Mouse (Mus musculus): ENCODE measurements around the gene Slc37a4. TPM values are rescaled to one million over a fixed set of nuclear protein-coding genes. Genes with fewer than 3 reads are reported as not detected.
"Not testable (repeated sequence)": the region's sequence is repeated elsewhere in the genome, so short reads cannot be mapped to it uniquely, and the experiment has no call there.

Slc37a4 gene
- polyA plus RNA-seq, 1 experiment from 2014 or later = 37.8 TPM

DNA sequence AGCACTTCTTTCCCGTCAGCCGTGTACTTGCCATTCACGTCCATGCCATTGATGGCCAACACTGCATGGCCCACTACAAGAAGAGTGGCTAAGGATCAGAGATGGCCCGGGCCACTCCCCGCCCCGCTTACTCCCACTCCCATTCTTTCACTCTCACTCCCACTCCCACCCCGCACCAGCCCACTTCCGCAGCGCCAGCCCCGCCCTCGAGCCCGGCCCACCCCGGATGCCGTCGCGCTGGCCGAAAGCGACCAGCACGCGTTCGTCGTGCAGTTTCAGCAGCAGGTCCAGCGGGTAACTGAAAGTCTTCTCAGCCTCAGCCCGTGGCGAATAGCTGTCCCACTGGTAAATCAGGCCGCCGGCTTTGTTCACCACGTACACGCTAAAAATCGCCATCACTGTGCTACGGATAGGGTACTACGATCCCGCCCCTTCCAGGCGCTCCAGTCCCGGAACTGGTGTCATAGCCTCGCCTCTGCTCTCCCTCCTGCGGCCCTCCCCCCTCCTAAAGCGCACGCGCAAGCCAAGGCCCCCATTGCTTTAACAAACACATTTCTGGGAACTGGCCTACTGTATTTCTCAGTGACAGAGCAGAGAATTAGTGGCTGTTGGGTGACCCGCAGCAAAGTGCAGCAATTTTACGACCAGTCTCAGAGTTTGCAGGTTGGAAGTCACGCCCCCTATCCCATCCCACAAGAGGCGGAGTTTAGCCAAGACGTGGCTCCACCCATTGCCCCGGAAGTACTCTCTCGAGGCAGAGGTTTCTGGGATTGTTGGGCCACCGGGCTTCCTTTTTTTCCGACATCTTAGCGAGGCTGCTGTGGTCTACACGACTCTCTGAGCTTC is 10.5 kb downstream of the Slc37a4 start, which contains the start of the genes Rps25 and Trappc4:
Gene Rps25 (plus strand): TSS at position 234 of the 846 bp plus-strand sequence.
Gene Trappc4 (minus strand): TSS at position 695 of the 846 bp plus-strand sequence.
- Histone ChIP-seq H3K4me3 (ENCODE audit: low read length) (peak within 1 kb of the TSS; percentile 89), H3K36me3 (ENCODE audit: control insufficient read depth, insufficient read depth, low read length) (peaks cover 70% of the 10 kb centered on the region), H3K4me1 (ENCODE audit: control insufficient read depth, insufficient read depth, low read length) (no peaks in the 10 kb centered on the region), H3K4me2 (replicated peaks; ENCODE audit: low read depth, low read length) (peak within 1 kb of the TSS; percentile 68), H3K9me3 (ENCODE audit: control insufficient read depth, low read length) (no peaks in the 10 kb centered on the region), H3K27ac (ENCODE audit: low read depth, low read length) (peak within 1 kb of the TSS; percentile 97), H3K9ac (ENCODE audit: low read depth, low read length) (peak within 1 kb of the TSS; percentile 92), H3K27me3 (ENCODE audit: control insufficient read depth, insufficient read depth, low read length) (no peaks in the 10 kb centered on the region)
- ATAC-seq (ENCODE audit: low FRiP score, low TSS enrichment) = peak; percentile 97
- WGBS = under 1% methylated on average over 51 of the region's 51 CpGs

GRCm38 (mm10) chr9:44407752-44408097 is 11.1 kb downstream of the Slc37a4 start:
- no peaks in the 10 kb centered on the region for H3K27me3 ChIP-seq (ENCODE audit: control insufficient read depth, insufficient read depth, low read length)
- H3K36me3 ChIP-seq (ENCODE audit: control insufficient read depth, insufficient read depth, low read length) = peaks cover 70% of the 10 kb centered on the region
- no peak for ATAC-seq (ENCODE audit: low FRiP score, low TSS enrichment)
- H3K9ac ChIP-seq (ENCODE audit: low read depth, low read length) = peak overlapping the region; percentile 92
- whole genome bisulfite sequencing = under 1% methylated on average over 24 of the region's 24 CpGs
- peak overlapping the region; percentile 89 for H3K4me3 ChIP-seq (ENCODE audit: low read length)
- peak overlapping the region; percentile 97 for H3K27ac ChIP-seq (ENCODE audit: low read depth, low read length)
- H3K4me1 ChIP-seq (ENCODE audit: control insufficient read depth, insufficient read depth, low read length) = no peaks in the 10 kb centered on the region
- peak overlapping the region; percentile 68 for H3K4me2 ChIP-seq (replicated peaks; ENCODE audit: low read depth, low read length)
- H3K9me3 ChIP-seq (ENCODE audit: control insufficient read depth, low read length) = no peaks in the 10 kb centered on the region

GRCm38 (mm10) chr9:44408693-44409092 is 12.0 kb downstream of the Slc37a4 start:
- Histone ChIP-seq H3K36me3 (ENCODE audit: control insufficient read depth, insufficient read depth, low read length) (peaks cover 69% of the 10 kb centered on the region), H3K4me3 (ENCODE audit: low read length) (peak overlapping the region; percentile 89), H3K4me2 (replicated peaks; ENCODE audit: low read depth, low read length) (peak overlapping the region; percentile 68), H3K9ac (ENCODE audit: low read depth, low read length) (peak overlapping the region; percentile 92; the same call in 1 of the 2 replicates)
- 78% methylated on average over 9 of the region's 9 CpGs for WGBS
- H3K4me1 ChIP-seq (ENCODE audit: control insufficient read depth, insufficient read depth, low read length); ATAC-seq (ENCODE audit: low FRiP score, low TSS enrichment); H3K27ac ChIP-seq (ENCODE audit: low read depth, low read length); H3K9me3 ChIP-seq (ENCODE audit: control insufficient read depth, low read length); H3K27me3 ChIP-seq (ENCODE audit: control insufficient read depth, insufficient read depth, low read length): not testable (repeated sequence)

GRCm38 (mm10) chr9:44410647-44411336 is 14.1 kb downstream of the Slc37a4 start:
- no peak overlapping the region for H3K27ac ChIP-seq (ENCODE audit: low read depth, low read length)
- no peaks in the 10 kb centered on the region for H3K27me3 ChIP-seq (ENCODE audit: control insufficient read depth, insufficient read depth, low read length)
- H3K9me3 ChIP-seq (ENCODE audit: control insufficient read depth, low read length) = no peaks in the 10 kb centered on the region
- peaks cover 59% of the 10 kb centered on the region for H3K36me3 ChIP-seq (ENCODE audit: control insufficient read depth, insufficient read depth, low read length)
- whole genome bisulfite sequencing = 85% methylated on average over 2 of the region's 2 CpGs
- no peaks in the 10 kb centered on the region for H3K4me1 ChIP-seq (ENCODE audit: control insufficient read depth, insufficient read depth, low read length)
- H3K9ac ChIP-seq (ENCODE audit: low read depth, low read length) = no peak overlapping the region
- no peak overlapping the region for H3K4me2 ChIP-seq (replicated peaks; ENCODE audit: low read depth, low read length)
- no peak for ATAC-seq (ENCODE audit: low FRiP score, low TSS enrichment)
- no peak overlapping the region for H3K4me3 ChIP-seq (ENCODE audit: low read length)

DNA sequence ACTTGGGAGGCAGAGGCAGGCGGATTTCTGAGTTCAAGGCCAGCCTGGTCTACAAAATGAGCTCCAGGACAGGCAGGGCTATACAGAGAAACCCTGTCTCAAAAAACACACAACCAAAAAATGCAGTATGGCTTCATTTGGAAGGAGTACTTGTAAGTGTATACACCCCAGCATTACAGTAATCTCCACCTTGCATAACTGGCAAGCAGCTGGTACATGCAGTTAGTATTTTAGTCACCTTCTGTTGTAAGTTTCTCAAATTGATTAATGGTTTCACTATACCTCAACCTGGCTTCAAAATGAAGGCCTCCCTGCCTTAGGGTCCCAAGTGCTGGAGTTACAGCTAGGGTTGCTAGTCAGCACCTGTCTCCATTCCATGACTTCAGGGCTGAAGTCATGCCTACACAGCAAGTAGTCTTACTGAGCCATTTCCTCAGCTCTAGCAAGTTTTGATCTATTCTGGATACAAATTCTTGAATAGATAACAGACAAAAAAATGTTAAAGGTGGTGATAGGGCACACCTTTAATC is 15.0 kb downstream of the Slc37a4 start:
- no peaks in the 10 kb centered on the region for H3K27me3 ChIP-seq (ENCODE audit: control insufficient read depth, insufficient read depth, low read length)
- H3K4me3 ChIP-seq (ENCODE audit: low read length) = no peak overlapping the region
- no peaks in the 10 kb centered on the region for H3K9me3 ChIP-seq (ENCODE audit: control insufficient read depth, low read length)
- 84% methylated on average over 1 of the region's 1 CpGs for WGBS
- no peak overlapping the region for H3K27ac ChIP-seq (ENCODE audit: low read depth, low read length)
- ATAC-seq (ENCODE audit: low FRiP score, low TSS enrichment) = no peak
- H3K4me1 ChIP-seq (ENCODE audit: control insufficient read depth, insufficient read depth, low read length) = no peaks in the 10 kb centered on the region
- H3K9ac ChIP-seq (ENCODE audit: low read depth, low read length) = no peak overlapping the region
- H3K4me2 ChIP-seq (replicated peaks; ENCODE audit: low read depth, low read length) = no peak overlapping the region
- peaks cover 59% of the 10 kb centered on the region for H3K36me3 ChIP-seq (ENCODE audit: control insufficient read depth, insufficient read depth, low read length)

GRCm38 (mm10) chr9:44412306-44412705 is 15.7 kb downstream of the Slc37a4 start:
- Histone ChIP-seq H3K27me3 (ENCODE audit: control insufficient read depth, insufficient read depth, low read length) (no peaks in the 10 kb centered on the region), H3K27ac (ENCODE audit: low read depth, low read length) (no peak overlapping the region), H3K9me3 (ENCODE audit: control insufficient read depth, low read length) (no peaks in the 10 kb centered on the region), H3K4me2 (replicated peaks; ENCODE audit: low read depth, low read length) (no peak overlapping the region), H3K4me1 (ENCODE audit: control insufficient read depth, insufficient read depth, low read length) (peaks cover 4% of the 10 kb centered on the region; the same call in 1 of the 2 replicates), H3K36me3 (ENCODE audit: control insufficient read depth, insufficient read depth, low read length) (peaks cover 59% of the 10 kb centered on the region), H3K4me3 (ENCODE audit: low read length) (no peak overlapping the region), H3K9ac (ENCODE audit: low read depth, low read length) (no peak overlapping the region)
- ATAC-seq (ENCODE audit: low FRiP score, low TSS enrichment) = no peak
- 91% methylated on average over 4 of the region's 4 CpGs for WGBS

DNA sequence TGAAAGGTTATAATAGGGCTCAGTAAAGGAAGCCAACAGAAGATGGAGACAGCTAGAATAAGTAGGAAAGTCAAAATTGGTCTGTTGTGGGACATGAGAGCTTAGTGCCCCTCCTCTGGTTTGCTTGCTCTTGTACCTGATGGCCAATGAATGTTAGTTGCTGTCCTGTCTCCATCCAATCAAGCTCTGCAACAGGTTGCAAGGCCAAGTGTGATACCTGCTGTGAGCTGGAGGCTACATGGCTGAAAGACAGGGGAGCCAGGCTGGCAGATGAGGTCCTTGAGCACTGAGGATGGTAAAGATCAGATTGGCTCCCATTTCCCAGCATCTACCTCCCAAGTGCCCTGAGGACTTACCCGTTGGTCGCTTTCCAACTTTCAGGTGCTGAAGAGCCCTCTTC is 16.1 kb downstream of the Slc37a4 start:
- Histone ChIP-seq H3K9ac (ENCODE audit: low read depth, low read length) (no peak overlapping the region), H3K27me3 (ENCODE audit: control insufficient read depth, insufficient read depth, low read length) (no peaks in the 10 kb centered on the region), H3K4me3 (ENCODE audit: low read length) (no peak overlapping the region), H3K27ac (ENCODE audit: low read depth, low read length) (no peak overlapping the region), H3K4me2 (replicated peaks; ENCODE audit: low read depth, low read length) (no peak overlapping the region), H3K36me3 (ENCODE audit: control insufficient read depth, insufficient read depth, low read length) (peaks cover 59% of the 10 kb centered on the region), H3K9me3 (ENCODE audit: control insufficient read depth, low read length) (no peaks in the 10 kb centered on the region), H3K4me1 (ENCODE audit: control insufficient read depth, insufficient read depth, low read length) (peaks cover 5% of the 10 kb centered on the region; the same call in 1 of the 2 replicates)
- ATAC-seq (ENCODE audit: low FRiP score, low TSS enrichment) = no peak
- 74% methylated on average over 2 of the region's 2 CpGs for WGBS

GRCm38 (mm10) chr9:44417156-44417891 is 20.7 kb downstream of the Slc37a4 start:
- H3K9me3 ChIP-seq (ENCODE audit: control insufficient read depth, low read length) = no peaks in the 10 kb centered on the region
- H3K4me2 ChIP-seq (replicated peaks; ENCODE audit: low read depth, low read length) = peak overlapping the region; percentile 86
- H3K4me1 ChIP-seq (ENCODE audit: control insufficient read depth, insufficient read depth, low read length) = peaks cover 5% of the 10 kb centered on the region; the same call in 1 of the 2 replicates
- H3K36me3 ChIP-seq (ENCODE audit: control insufficient read depth, insufficient read depth, low read length) = peaks cover 22% of the 10 kb centered on the region
- WGBS = 8% methylated on average over 26 of the region's 26 CpGs
- peak; percentile 83 for ATAC-seq (ENCODE audit: low FRiP score, low TSS enrichment)
- H3K9ac ChIP-seq (ENCODE audit: low read depth, low read length) = peak overlapping the region; percentile 79
- H3K4me3 ChIP-seq (ENCODE audit: low read length) = peak overlapping the region; percentile 85
- no peaks in the 10 kb centered on the region for H3K27me3 ChIP-seq (ENCODE audit: control insufficient read depth, insufficient read depth, low read length)
- peak overlapping the region; percentile 48; the same call in 1 of the 2 replicates for H3K27ac ChIP-seq (ENCODE audit: low read depth, low read length)
